Mouse (Mus musculus): ENCODE measurements at regions not wholly inside any gene's neighbourhood (a gene's known extent, or its start where the extent isn't known, plus 50 kb on each side); places are given as distances from the start of the nearest gene placed in this dataset.
"Not testable (repeated sequence)": the region's sequence is repeated elsewhere in the genome, so short reads cannot be mapped to it uniquely, and the experiment has no call there.

GRCm38 (mm10) chr1:30632760-30633159 lies 241.0 kb downstream of the Phf3 start:
- no peaks in the 10 kb centered on the region for H3K4me1 ChIP-seq
- no peaks in the 10 kb centered on the region for H3K27me3 ChIP-seq (ENCODE audit: low read depth, poor library complexity, severe bottlenecking)
- WGBS: 84% methylated on average over 1 of the region's 1 CpGs
- peaks cover under 1% of the 10 kb centered on the region; the same call in 1 of the 2 replicates for H3K9me3 ChIP-seq (replicated peaks)
- no peak for DNase-seq (ENCODE audit: low spot score)
- H3K4me3 ChIP-seq: no peak overlapping the region
- no peaks in the 10 kb centered on the region for H3K36me3 ChIP-seq
- H3K27ac ChIP-seq (replicated peaks): no peak overlapping the region

- WGBS: 85% methylated on average over 5 of the region's 5 CpGs
- not testable (repeated sequence) for H3K36me3 ChIP-seq; DNase-seq (ENCODE audit: low spot score); H3K4me1 ChIP-seq; H3K4me3 ChIP-seq; H3K27me3 ChIP-seq (ENCODE audit: low read depth, poor library complexity, severe bottlenecking); H3K9me3 ChIP-seq (replicated peaks); H3K27ac ChIP-seq (replicated peaks)
Measured at GRCm38 (mm10) chr1:30627796-30628195, 245.9 kb downstream of the Phf3 start.

- Histone ChIP-seq H3K4me3 (no peak overlapping the region), H3K9me3 (replicated peaks) (no peaks in the 10 kb centered on the region), H3K4me1 (no peaks in the 10 kb centered on the region), H3K27ac (replicated peaks) (no peak overlapping the region), H3K27me3 (ENCODE audit: low read depth, poor library complexity, severe bottlenecking) (no peaks in the 10 kb centered on the region), H3K36me3 (no peaks in the 10 kb centered on the region)
- DNase-seq (ENCODE audit: low spot score): no peak
- 79% methylated on average over 7 of the region's 7 CpGs for WGBS
Measured at GRCm38 (mm10) chr1:30595122-30595730, 278.5 kb downstream of the Phf3 start.

- Histone ChIP-seq H3K4me3 (no peak overlapping the region), H3K4me1 (no peaks in the 10 kb centered on the region), H3K27me3 (ENCODE audit: low read depth, poor library complexity, severe bottlenecking) (no peaks in the 10 kb centered on the region), H3K36me3 (no peaks in the 10 kb centered on the region), H3K27ac (replicated peaks) (no peak overlapping the region), H3K9me3 (replicated peaks) (no peaks in the 10 kb centered on the region)
- 74% methylated on average over 1 of the region's 1 CpGs for WGBS
- no peak for DNase-seq (ENCODE audit: low spot score)
Measured at GRCm38 (mm10) chr1:30594036-30594435, 279.7 kb downstream of the Phf3 start.

- 77% methylated on average over 4 of the region's 4 CpGs for WGBS
- Histone ChIP-seq H3K27me3 (ENCODE audit: low read depth, poor library complexity, severe bottlenecking) (no peaks in the 10 kb centered on the region), H3K27ac (replicated peaks) (no peak overlapping the region), H3K9me3 (replicated peaks) (no peaks in the 10 kb centered on the region), H3K36me3 (no peaks in the 10 kb centered on the region), H3K4me3 (no peak overlapping the region), H3K4me1 (no peaks in the 10 kb centered on the region)
- DNase-seq (ENCODE audit: low spot score): no peak
Measured at GRCm38 (mm10) chr1:30590721-30591120, 283.0 kb downstream of the Phf3 start.

- no peak for DNase-seq (ENCODE audit: low spot score)
- H3K4me3 ChIP-seq: no peak overlapping the region
- H3K4me1 ChIP-seq: no peaks in the 10 kb centered on the region
- no peaks in the 10 kb centered on the region for H3K9me3 ChIP-seq (replicated peaks)
- no peaks in the 10 kb centered on the region for H3K27me3 ChIP-seq (ENCODE audit: low read depth, poor library complexity, severe bottlenecking)
- H3K27ac ChIP-seq (replicated peaks): no peak overlapping the region
- H3K36me3 ChIP-seq: no peaks in the 10 kb centered on the region
- 71% methylated on average over 3 of the region's 3 CpGs for WGBS
Measured at GRCm38 (mm10) chr1:30588885-30589284, 284.8 kb downstream of the Phf3 start.

- Histone ChIP-seq H3K9me3 (replicated peaks) (no peaks in the 10 kb centered on the region), H3K36me3 (no peaks in the 10 kb centered on the region), H3K4me3 (no peak overlapping the region), H3K27me3 (ENCODE audit: low read depth, poor library complexity, severe bottlenecking) (no peaks in the 10 kb centered on the region), H3K27ac (replicated peaks) (no peak overlapping the region), H3K4me1 (no peaks in the 10 kb centered on the region)
- no peak for DNase-seq (ENCODE audit: low spot score)
- WGBS: 93% methylated on average over 4 of the region's 4 CpGs
Measured at GRCm38 (mm10) chr1:30588336-30588735, 285.4 kb downstream of the Phf3 start.

- Histone ChIP-seq H3K36me3 (no peaks in the 10 kb centered on the region), H3K27me3 (ENCODE audit: low read depth, poor library complexity, severe bottlenecking) (no peaks in the 10 kb centered on the region), H3K27ac (replicated peaks) (no peak overlapping the region), H3K4me1 (no peaks in the 10 kb centered on the region), H3K4me3 (no peak overlapping the region), H3K9me3 (replicated peaks) (no peaks in the 10 kb centered on the region)
- DNase-seq (ENCODE audit: low spot score): no peak
- WGBS: 13% methylated on average over 4 of the region's 4 CpGs
Measured at GRCm38 (mm10) chr1:30584806-30585205, 288.9 kb downstream of the Phf3 start.

- DNase-seq (ENCODE audit: low spot score): no peak
- 87% methylated on average over 6 of the region's 6 CpGs for WGBS
- no peaks in the 10 kb centered on the region for H3K9me3 ChIP-seq (replicated peaks)
- H3K27ac ChIP-seq (replicated peaks): no peak overlapping the region
- H3K27me3 ChIP-seq (ENCODE audit: low read depth, poor library complexity, severe bottlenecking): no peaks in the 10 kb centered on the region
- H3K36me3 ChIP-seq: no peaks in the 10 kb centered on the region
- no peak overlapping the region for H3K4me3 ChIP-seq
- H3K4me1 ChIP-seq: no peaks in the 10 kb centered on the region
Measured at GRCm38 (mm10) chr1:30583860-30584259, 289.9 kb downstream of the Phf3 start.

GRCm38 (mm10) chr1:30564757-30565156 lies 309.0 kb downstream of the Phf3 start:
- Histone ChIP-seq H3K27ac (replicated peaks) (no peak overlapping the region), H3K9me3 (replicated peaks) (no peaks in the 10 kb centered on the region)
- 94% methylated on average over 6 of the region's 6 CpGs for WGBS

GRCm38 (mm10) chr1:30548761-30549160 lies 325.0 kb downstream of the Phf3 start:
- not testable (repeated sequence) for H3K27me3 ChIP-seq (ENCODE audit: low read depth, poor library complexity, severe bottlenecking); H3K4me1 ChIP-seq; H3K36me3 ChIP-seq; H3K27ac ChIP-seq (replicated peaks); H3K9me3 ChIP-seq (replicated peaks); DNase-seq (ENCODE audit: low spot score); H3K4me3 ChIP-seq
- 14% methylated on average over 4 of the region's 4 CpGs for WGBS

More at GRCm38 (mm10) chr1:30564757-30565156, 309.0 kb downstream of the Phf3 start:
- no peak for DNase-seq (ENCODE audit: low spot score)
- no peaks in the 10 kb centered on the region for H3K36me3 ChIP-seq
- H3K4me3 ChIP-seq: no peak overlapping the region
- H3K27me3 ChIP-seq (ENCODE audit: low read depth, poor library complexity, severe bottlenecking): no peaks in the 10 kb centered on the region
- no peaks in the 10 kb centered on the region for H3K4me1 ChIP-seq

GRCm38 (mm10) chr1:30540088-30540698 lies 333.5 kb downstream of the Phf3 start:
- Histone ChIP-seq H3K4me1 (no peaks in the 10 kb centered on the region), H3K4me3 (no peak overlapping the region), H3K9me3 (replicated peaks) (no peaks in the 10 kb centered on the region), H3K36me3 (no peaks in the 10 kb centered on the region), H3K27ac (replicated peaks) (no peak overlapping the region), H3K27me3 (ENCODE audit: low read depth, poor library complexity, severe bottlenecking) (no peaks in the 10 kb centered on the region)
- 90% methylated on average over 13 of the region's 13 CpGs for WGBS
- DNase-seq (ENCODE audit: low spot score): no peak

GRCm38 (mm10) chr1:30536989-30537975 lies 336.4 kb downstream of the Phf3 start:
- Histone ChIP-seq H3K4me1 (no peaks in the 10 kb centered on the region), H3K9me3 (replicated peaks) (no peaks in the 10 kb centered on the region), H3K27ac (replicated peaks) (no peak overlapping the region), H3K4me3 (no peak overlapping the region), H3K27me3 (ENCODE audit: low read depth, poor library complexity, severe bottlenecking) (no peaks in the 10 kb centered on the region), H3K36me3 (no peaks in the 10 kb centered on the region)
- 81% methylated on average over 11 of the region's 11 CpGs for WGBS
- DNase-seq (ENCODE audit: low spot score): no peak

Data from midbrain, embryonic 10.5 days (tissue).